Mouse (Mus musculus): ENCODE results near the gene Gabrb1.

- no peak for TF ChIP-seq CTCF (IDR thresholded peaks at IDR 0.05; ENCODE audit: low read depth, low read length)
- TF ChIP-seq POLR2A (IDR thresholded peaks at IDR 0.05; ENCODE audit: extremely low read depth, insufficient read depth, low read length), result no peak
Observed at GRCm38 (mm10) chr5:71639804-71640203, 18.1 kb upstream of the Gabrb1 start.
